Mouse (Mus musculus) liver, embryonic 15.5 days (tissue): ENCODE results near the gene Rrn3. TPM values are rescaled to one million over a fixed set of nuclear protein-coding genes. Genes with fewer than 3 reads are reported as not detected.
"Not testable (repeated sequence)": the region's sequence is repeated elsewhere in the genome, so short reads cannot be mapped to it uniquely, and the experiment has no call there.

Experiments used
- ATAC-seq: fragments of 200-750 bp; cut with Nextera tagmentation; 2 replicates; pipeline ENCODE4 v1.8.0; 2017; ENCODE audit warnings: moderate number of reproducible peaks, mild to moderate bottlenecking, moderate library complexity; ENCODE audit not compliant: insufficient read depth
- H3K27ac ChIP-seq: fragments of 300-500 bp; sonication (generic); replicated peaks from 2 replicates; pipeline ENCODE4 v1.5.1; 2015; ENCODE audit warnings: mild to moderate bottlenecking, inconsistent platforms
- H3K27me3 ChIP-seq: fragments of 300-500 bp; sonication (generic); 2 replicates; pipeline ENCODE4 v1.6.1; 2015; ENCODE audit warnings: mild to moderate bottlenecking, inconsistent platforms
- H3K36me3 ChIP-seq: fragments of 300-500 bp; sonication (generic); replicated peaks from 2 replicates; pipeline ENCODE4 v1.6.1; 2015; ENCODE audit warnings: moderate library complexity, mild to moderate bottlenecking, inconsistent platforms
- H3K4me1 ChIP-seq: fragments of 300-500 bp; sonication (generic); replicated peaks from 2 replicates; pipeline ENCODE4 v1.6.1; 2015; ENCODE audit warnings: inconsistent platforms
- H3K4me2 ChIP-seq: fragments of 300-500 bp; sonication (generic); 2 replicates; pipeline ENCODE4 v1.6.1; 2015; ENCODE audit warnings: moderate library complexity, mild to moderate bottlenecking, inconsistent platforms
- H3K4me3 ChIP-seq: fragments of 300-500 bp; sonication (generic); replicated peaks from 2 replicates; pipeline ENCODE4 v1.5.1; 2015; ENCODE audit warnings: mild to moderate bottlenecking, inconsistent platforms
- H3K9ac ChIP-seq: fragments of 300-500 bp; sonication (generic); 2 replicates; pipeline ENCODE4 v1.6.1; 2015; ENCODE audit warnings: moderate library complexity, mild to moderate bottlenecking, inconsistent platforms
- H3K9me3 ChIP-seq: fragments of 300-500 bp; sonication (generic); replicated peaks from 2 replicates; pipeline ENCODE4 v1.6.1; 2016; ENCODE audit warnings: inconsistent platforms
- WGBS: fragments of 180-500 bp; shearing (Covaris S2); methylation state at CpG from one replicate; pipeline ENCODE4 v1.1.7; 2015; ENCODE audit warnings: mixed read lengths; ENCODE audit not compliant: insufficient replicate concordance; 5-methylcytosine and 5-hydroxymethylcytosine counted together
- polyA plus RNA-seq: library from polyadenylated mRNA; unstranded; fragments of >200 nt; fragmentation: Nextera tagmentation; extraction: Ambion mirVana; gene quantifications from 2 replicates; pipeline ENCODE4 v1.2.1, GENCODE M21; 2015

Rrn3 gene
- polyA plus RNA-seq = 19.2 and 21.0 TPM in 2 replicates

GRCm38 (mm10) chr16:13780353-13781036, at the start of gene Rrn3:
Gene Rrn3 (plus strand): TSS chr16:13780708.
- peaks cover 19% of the 10 kb centered on the region for H3K4me1 ChIP-seq
- H3K36me3 ChIP-seq = peaks cover 24% of the 10 kb centered on the region
- no peaks in the 10 kb centered on the region for H3K27me3 ChIP-seq
- peak; percentile 95 for ATAC-seq
- H3K27ac ChIP-seq = peak within 1 kb of the TSS; percentile 84
- H3K4me2 ChIP-seq = peak within 1 kb of the TSS; percentile 82
- H3K9me3 ChIP-seq = no peaks in the 10 kb centered on the region
- under 1% methylated on average over 57 of the region's 57 CpGs for WGBS
- peak within 1 kb of the TSS; percentile 90 for H3K9ac ChIP-seq
- H3K4me3 ChIP-seq = peak within 1 kb of the TSS; percentile 93

- no peaks in the 10 kb centered on the region for H3K9me3 ChIP-seq
- 56% methylated on average over 3 of the region's 3 CpGs for WGBS
- no peak overlapping the region for H3K4me3 ChIP-seq
- no peak overlapping the region for H3K27ac ChIP-seq
- H3K36me3 ChIP-seq = no peaks in the 10 kb centered on the region
- no peak overlapping the region for H3K4me2 ChIP-seq
- H3K4me1 ChIP-seq = 0 out of 2 replicates have a peak, but pooled peaks cover 5% of the 10 kb centered on the region
- H3K27me3 ChIP-seq = peaks cover 5% of the 10 kb centered on the region; the same call in 1 of the 2 replicates
- no peak for ATAC-seq
- no peak overlapping the region for H3K9ac ChIP-seq
Observed at GRCm38 (mm10) chr16:13732786-13733185, 47.7 kb upstream of the Rrn3 start.

GRCm38 (mm10) chr16:13733518-13734137, 46.9 kb upstream of the Rrn3 start:
- Histone ChIP-seq H3K27ac (no peak overlapping the region), H3K36me3 (no peaks in the 10 kb centered on the region), H3K4me3 (no peak overlapping the region), H3K9me3 (no peaks in the 10 kb centered on the region), H3K27me3 (peaks cover 5% of the 10 kb centered on the region; the same call in 1 of the 2 replicates), H3K9ac (no peak overlapping the region), H3K4me1 (0 out of 2 replicates have a peak, but pooled peaks cover 5% of the 10 kb centered on the region), H3K4me2 (no peak overlapping the region)
- WGBS = 22% methylated on average over 9 of the region's 9 CpGs
- no peak for ATAC-seq

- Histone ChIP-seq H3K9ac (no peak overlapping the region), H3K9me3 (no peaks in the 10 kb centered on the region), H3K27ac (no peak overlapping the region), H3K36me3 (no peaks in the 10 kb centered on the region), H3K4me3 (no peak overlapping the region), H3K27me3 (no peaks in the 10 kb centered on the region), H3K4me2 (no peak overlapping the region), H3K4me1 (0 out of 2 replicates have a peak, but pooled peaks cover under 1% of the 10 kb centered on the region)
- ATAC-seq = no peak
- 74% methylated on average over 8 of the region's 8 CpGs for WGBS
Observed at GRCm38 (mm10) chr16:13735977-13736376, 44.5 kb upstream of the Rrn3 start.

GRCm38 (mm10) chr16:13739044-13739443, 41.5 kb upstream of the Rrn3 start:
- not testable (repeated sequence) for H3K9me3 ChIP-seq, ATAC-seq, H3K27me3 ChIP-seq, H3K9ac ChIP-seq, H3K36me3 ChIP-seq, H3K4me1 ChIP-seq, H3K27ac ChIP-seq, H3K4me2 ChIP-seq, H3K4me3 ChIP-seq
- whole genome bisulfite sequencing = 41% methylated on average over 4 of the region's 4 CpGs

GRCm38 (mm10) chr16:13740844-13741243, 39.7 kb upstream of the Rrn3 start:
- 41% methylated on average over 2 of the region's 2 CpGs for WGBS
- no peak overlapping the region for H3K4me2 ChIP-seq
- H3K36me3 ChIP-seq = no peaks in the 10 kb centered on the region
- no peak overlapping the region for H3K9ac ChIP-seq
- H3K4me1 ChIP-seq = no peaks in the 10 kb centered on the region
- no peak overlapping the region for H3K27ac ChIP-seq
- ATAC-seq = no peak
- no peaks in the 10 kb centered on the region for H3K27me3 ChIP-seq
- H3K4me3 ChIP-seq = no peak overlapping the region
- no peaks in the 10 kb centered on the region for H3K9me3 ChIP-seq

- Histone ChIP-seq H3K4me2 (no peak overlapping the region), H3K4me1 (no peaks in the 10 kb centered on the region), H3K27ac (no peak overlapping the region), H3K4me3 (no peak overlapping the region), H3K9me3 (no peaks in the 10 kb centered on the region), H3K9ac (no peak overlapping the region), H3K36me3 (no peaks in the 10 kb centered on the region), H3K27me3 (no peaks in the 10 kb centered on the region)
- WGBS = 76% methylated on average over 8 of the region's 8 CpGs
- ATAC-seq = no peak
Observed at GRCm38 (mm10) chr16:13747708-13748107, 32.8 kb upstream of the Rrn3 start.

GRCm38 (mm10) chr16:13748124-13748523, 32.4 kb upstream of the Rrn3 start:
- Histone ChIP-seq H3K36me3 (no peaks in the 10 kb centered on the region), H3K4me1 (no peaks in the 10 kb centered on the region), H3K4me3 (no peak overlapping the region), H3K9ac (no peak overlapping the region), H3K4me2 (no peak overlapping the region), H3K27ac (no peak overlapping the region), H3K9me3 (no peaks in the 10 kb centered on the region), H3K27me3 (no peaks in the 10 kb centered on the region)
- WGBS = 52% methylated on average over 3 of the region's 3 CpGs
- ATAC-seq = no peak

GRCm38 (mm10) chr16:13748813-13749212, 31.7 kb upstream of the Rrn3 start:
- ATAC-seq, H3K36me3 ChIP-seq, H3K4me3 ChIP-seq, H3K27me3 ChIP-seq, H3K4me2 ChIP-seq, H3K9me3 ChIP-seq, H3K9ac ChIP-seq, H3K27ac ChIP-seq, H3K4me1 ChIP-seq: not testable (repeated sequence)
- WGBS = 33% methylated on average over 10 of the region's 10 CpGs

GRCm38 (mm10) chr16:13749306-13749705, 31.2 kb upstream of the Rrn3 start:
- Histone ChIP-seq H3K4me1 (peaks cover 2% of the 10 kb centered on the region; the same call in 1 of the 2 replicates), H3K36me3 (no peaks in the 10 kb centered on the region), H3K4me3 (no peak overlapping the region), H3K27ac (no peak overlapping the region), H3K27me3 (no peaks in the 10 kb centered on the region), H3K4me2 (no peak overlapping the region), H3K9me3 (no peaks in the 10 kb centered on the region), H3K9ac (no peak overlapping the region)
- WGBS = 56% methylated on average over 5 of the region's 5 CpGs
- no peak for ATAC-seq

- no peak for ATAC-seq
- 45% methylated on average over 3 of the region's 3 CpGs for WGBS
- Histone ChIP-seq H3K9me3 (no peaks in the 10 kb centered on the region), H3K27me3 (peaks cover 3% of the 10 kb centered on the region; the same call in 1 of the 2 replicates), H3K4me2 (no peak overlapping the region), H3K9ac (no peak overlapping the region), H3K36me3 (no peaks in the 10 kb centered on the region), H3K27ac (no peak overlapping the region), H3K4me1 (peaks cover 9% of the 10 kb centered on the region), H3K4me3 (no peak overlapping the region)
Observed at GRCm38 (mm10) chr16:13749981-13750380, 30.5 kb upstream of the Rrn3 start.
